Mouse (Mus musculus) E14TG2a.4 (cell line): Measurements from ENCODE around the gene Fkbp1a.

Source experiments
- CTCF ChIP-seq: conservative IDR thresholded peaks from 2 replicates; pipeline ENCODE4 v1.5.1; 2014; ENCODE audit warnings: low read length
- POU5F1 ChIP-seq: IDR thresholded peaks from 2 replicates; pipeline ENCODE4 v1.6.1; 2014; ENCODE audit warnings: low read length, borderline replicate concordance

- TF ChIP-seq CTCF (no peak), POU5F1 (no peak)
Observed at GRCm38 (mm10) chr2:151602106-151602505, 59.8 kb downstream of the Fkbp1a start.
